Mouse (Mus musculus) liver, postnatal 0 days (tissue): ENCODE results near the gene Zfp791. TPM values are rescaled to one million over a fixed set of nuclear protein-coding genes. Genes with fewer than 3 reads are reported as not detected.
"Not testable (repeated sequence)": the region's sequence is repeated elsewhere in the genome, so short reads cannot be mapped to it uniquely, and the experiment has no call there.

Source experiments
- ATAC-seq: fragments of 200-750 bp; cut with Nextera tagmentation; 2 replicates; pipeline ENCODE4 v1.8.0; 2017; ENCODE audit warnings: mild to moderate bottlenecking, moderate library complexity
- DNase-seq: peaks from one replicate; pipeline ENCODE4 v3.0.0-alpha.2; 2016
- H3K27ac ChIP-seq: fragments of 300-500 bp; sonication (generic); 2 replicates; pipeline ENCODE4 v1.5.1; 2014; ENCODE audit warnings: antibody characterized with exemption, moderate library complexity, mild to moderate bottlenecking, low read depth
- H3K27me3 ChIP-seq: fragments of 300-500 bp; sonication (generic); 2 replicates; pipeline ENCODE4 v1.6.1; 2014; ENCODE audit warnings: low read length, control low read depth, mixed read lengths; ENCODE audit not compliant: insufficient read depth
- H3K36me3 ChIP-seq: fragments of 300-500 bp; sonication (generic); replicated peaks from 2 replicates; pipeline ENCODE4 v1.6.1; 2014; ENCODE audit warnings: mild to moderate bottlenecking, control low read depth, low read length, moderate library complexity, mixed read lengths; ENCODE audit not compliant: insufficient read depth
- H3K4me1 ChIP-seq: fragments of 300-500 bp; sonication (generic); 2 replicates; pipeline ENCODE4 v1.6.1; 2014; ENCODE audit warnings: antibody characterized with exemption, mild to moderate bottlenecking, control low read depth; ENCODE audit not compliant: insufficient read depth
- H3K4me2 ChIP-seq: fragments of 300-500 bp; sonication (generic); 2 replicates; pipeline ENCODE4 v1.6.1; 2014; ENCODE audit warnings: low read depth, mild to moderate bottlenecking, low read length, moderate library complexity, mixed read lengths
- H3K4me3 ChIP-seq: fragments of 300-500 bp; sonication (generic); 2 replicates; pipeline ENCODE4 v1.5.1; 2014; ENCODE audit warnings: low read depth, low read length
- H3K9ac ChIP-seq: fragments of 300-500 bp; sonication (generic); replicated peaks from 2 replicates; pipeline ENCODE4 v1.6.1; 2014; ENCODE audit warnings: mild to moderate bottlenecking, moderate library complexity
- H3K9me3 ChIP-seq: fragments of 300-500 bp; sonication (generic); 2 replicates; pipeline ENCODE4 v1.6.1; 2016; ENCODE audit warnings: mild to moderate bottlenecking, control low read depth, low read length, mixed read lengths
- CTCF ChIP-seq: sonication (generic); IDR thresholded peaks from 2 replicates; pipeline ENCODE4 v1.5.1; 2016; ENCODE audit warnings: antibody characterized with exemption, low read depth
- EP300 ChIP-seq: IDR thresholded peaks from 2 replicates; pipeline ENCODE4 v1.6.1; 2016; ENCODE audit warnings: antibody characterized with exemption, low read depth, mild to moderate bottlenecking
- WGBS: fragments of 180-500 bp; shearing (Covaris S2); extraction: QIAGEN DNeasy Blood & Tissue Kit; methylation state at CpG from one replicate; pipeline ENCODE4 v1.1.7; 2014; ENCODE audit not compliant: insufficient replicate concordance; 5-methylcytosine and 5-hydroxymethylcytosine counted together
- polyA plus RNA-seq: library from polyadenylated mRNA; unstranded; fragments of >200 nt; fragmentation: Nextera tagmentation; extraction: Ambion mirVana; gene quantifications from 2 replicates; pipeline ENCODE4 v1.2.1, GENCODE M21; 2015

Zfp791 gene
- polyA plus RNA-seq, 1 experiment from 2014 or later, result 5.2 TPM

DNA sequence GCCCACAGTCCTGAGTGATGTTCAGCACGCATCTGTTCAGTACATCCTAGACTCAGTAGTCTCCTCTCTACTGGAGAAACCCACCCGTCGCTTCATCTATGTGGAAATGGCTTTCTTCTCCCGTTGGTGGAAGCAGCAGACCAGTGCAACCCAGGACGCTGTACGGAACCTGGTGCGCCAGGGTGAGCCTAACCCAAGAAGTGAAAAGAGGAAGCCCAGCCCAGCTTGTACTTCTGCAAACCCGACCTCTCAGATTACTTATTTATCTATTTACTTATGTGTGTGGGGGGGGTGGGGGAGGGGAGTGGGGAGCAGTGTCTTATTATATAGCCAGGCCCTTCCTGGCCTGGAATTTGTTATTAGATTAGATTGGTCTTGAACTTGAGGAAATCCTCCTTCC is 38.3 kb downstream of the Zfp791 start:
- 39% methylated on average over 8 of the region's 8 CpGs for WGBS
- Histone ChIP-seq H3K9ac (peak overlapping the region; percentile 81; the same call in 1 of the 2 replicates), H3K36me3 (peaks cover 32% of the 10 kb centered on the region), H3K27me3 (no peaks in the 10 kb centered on the region), H3K4me1 (peaks cover 28% of the 10 kb centered on the region), H3K9me3 (no peaks in the 10 kb centered on the region), H3K4me2 (peak overlapping the region; percentile 97), H3K27ac (peak overlapping the region; percentile 64), H3K4me3 (peak overlapping the region; percentile 82)
- ATAC-seq, result no peak
- DNase-seq, result no peak
- TF ChIP-seq EP300, result no peak
- TF ChIP-seq CTCF, result no peak

DNA sequence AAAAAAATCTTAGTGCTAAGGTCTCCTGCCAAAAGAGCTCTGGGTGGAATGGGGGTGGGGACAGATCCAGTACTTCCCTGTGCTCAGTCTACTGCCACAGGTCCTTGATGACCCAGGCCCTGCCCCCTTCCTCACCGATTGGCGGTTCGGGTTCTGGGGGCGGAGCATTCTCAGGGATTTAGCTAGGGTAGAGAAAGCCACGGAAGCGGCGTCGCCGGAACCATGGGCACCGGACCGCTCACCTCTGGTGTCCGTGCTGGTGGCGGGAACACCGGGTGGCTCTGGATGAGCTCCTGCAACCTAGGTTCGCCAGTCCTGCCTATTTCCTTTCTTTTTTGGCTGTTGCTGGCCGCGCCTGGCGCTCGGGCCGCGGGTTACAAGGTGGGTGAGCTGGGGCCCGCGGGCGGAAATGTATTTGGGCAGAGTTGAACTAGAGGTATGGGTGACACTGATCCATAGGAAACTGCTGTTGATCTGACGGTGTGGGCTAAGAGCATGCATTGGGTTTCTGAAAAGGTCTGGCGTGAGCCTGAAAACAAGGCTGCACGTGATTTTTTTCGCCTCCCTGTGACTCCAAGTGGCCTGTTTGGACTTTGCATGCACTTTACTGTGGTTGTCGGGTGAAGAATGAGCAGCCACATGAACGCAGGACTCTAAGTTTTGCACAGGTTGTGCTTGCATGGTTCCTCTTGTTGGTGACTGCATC is 39.6 kb downstream of the Zfp791 start, which contains the start of gene Man2b1:
TSS of gene Man2b1 (plus strand) at position 163 of the 706 bp plus-strand sequence.
- Histone ChIP-seq H3K4me2 (peak within 1 kb of the TSS; percentile 97), H3K27ac (peak within 1 kb of the TSS; percentile 84), H3K36me3 (peaks cover 27% of the 10 kb centered on the region), H3K9me3 (no peaks in the 10 kb centered on the region), H3K9ac (peak within 1 kb of the TSS; percentile 81), H3K27me3 (no peaks in the 10 kb centered on the region), H3K4me3 (peak within 1 kb of the TSS; percentile 82), H3K4me1 (peaks cover 30% of the 10 kb centered on the region)
- peak; percentile 24; the same call in 1 of the 2 replicates for TF ChIP-seq CTCF
- TF ChIP-seq EP300, result no peak
- under 1% methylated on average over 30 of the region's 30 CpGs for WGBS
- ATAC-seq (peak; percentile 81), DNase-seq (peak; percentile 91)

DNA sequence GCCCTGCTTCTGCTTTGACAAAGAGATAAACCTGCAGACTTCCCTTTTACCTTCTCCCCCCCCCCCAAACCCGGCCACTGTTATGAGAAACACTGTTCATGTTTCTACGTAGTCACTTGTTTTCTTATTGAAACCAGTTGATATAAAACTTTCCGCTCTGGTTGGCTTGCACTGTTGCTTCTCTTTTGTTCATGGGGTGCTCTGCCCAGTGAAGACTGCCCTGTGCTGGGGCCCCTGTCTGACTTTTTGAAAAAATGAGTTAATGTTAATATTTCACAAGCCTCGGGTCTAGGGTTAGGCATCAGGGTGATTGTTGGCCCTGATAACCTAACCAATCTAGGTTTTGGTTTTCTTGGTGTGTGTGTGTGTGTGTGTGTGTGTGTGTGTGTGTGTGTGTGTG is 40.7 kb downstream of the Zfp791 start:
- H3K9me3 ChIP-seq, DNase-seq, ATAC-seq, H3K4me3 ChIP-seq, H3K27me3 ChIP-seq, H3K9ac ChIP-seq: not testable (repeated sequence)
- H3K36me3 ChIP-seq, result peaks cover 17% of the 10 kb centered on the region
- 40% methylated on average over 4 of the region's 4 CpGs for WGBS
- peak overlapping the region; percentile 97; the same call in 1 of the 2 replicates for H3K4me2 ChIP-seq
- H3K27ac ChIP-seq, result peak overlapping the region; percentile 84
- H3K4me1 ChIP-seq, result peaks cover 30% of the 10 kb centered on the region

DNA sequence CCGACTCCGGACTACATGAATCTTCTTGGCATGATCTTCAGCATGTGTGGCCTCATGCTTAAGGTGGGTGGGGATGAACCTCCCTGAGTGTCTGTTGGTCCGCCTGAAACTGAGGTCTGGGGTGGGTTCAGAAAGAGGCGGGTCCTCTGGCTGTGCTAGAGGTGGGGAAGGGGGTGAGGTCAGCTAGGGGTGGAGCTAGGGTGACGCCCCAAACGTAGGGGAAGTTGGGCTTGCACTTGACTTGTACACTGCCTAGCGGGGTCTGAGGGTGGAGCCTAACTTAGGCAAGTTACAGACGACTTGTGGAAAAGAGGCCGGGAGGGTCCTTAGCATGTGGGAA is 41.7 kb downstream of the Zfp791 start, which contains the start of gene Wdr83:
TSS of gene Wdr83 (minus strand) at position 91 of the 340 bp plus-strand sequence.
- Histone ChIP-seq H3K9ac (peak within 1 kb of the TSS; percentile 93), H3K27ac (peak within 1 kb of the TSS; percentile 84), H3K4me1 (peaks cover 30% of the 10 kb centered on the region), H3K27me3 (no peaks in the 10 kb centered on the region), H3K4me3 (peak within 1 kb of the TSS; percentile 92), H3K4me2 (peak within 1 kb of the TSS; percentile 97), H3K9me3 (no peaks in the 10 kb centered on the region), H3K36me3 (peaks cover 15% of the 10 kb centered on the region)
- DNase-seq (peak; percentile 78), ATAC-seq (peak; percentile 53)
- TF ChIP-seq EP300, result no peak
- TF ChIP-seq CTCF, result no peak
- 0% methylated on average over 9 of the region's 9 CpGs for WGBS

DNA sequence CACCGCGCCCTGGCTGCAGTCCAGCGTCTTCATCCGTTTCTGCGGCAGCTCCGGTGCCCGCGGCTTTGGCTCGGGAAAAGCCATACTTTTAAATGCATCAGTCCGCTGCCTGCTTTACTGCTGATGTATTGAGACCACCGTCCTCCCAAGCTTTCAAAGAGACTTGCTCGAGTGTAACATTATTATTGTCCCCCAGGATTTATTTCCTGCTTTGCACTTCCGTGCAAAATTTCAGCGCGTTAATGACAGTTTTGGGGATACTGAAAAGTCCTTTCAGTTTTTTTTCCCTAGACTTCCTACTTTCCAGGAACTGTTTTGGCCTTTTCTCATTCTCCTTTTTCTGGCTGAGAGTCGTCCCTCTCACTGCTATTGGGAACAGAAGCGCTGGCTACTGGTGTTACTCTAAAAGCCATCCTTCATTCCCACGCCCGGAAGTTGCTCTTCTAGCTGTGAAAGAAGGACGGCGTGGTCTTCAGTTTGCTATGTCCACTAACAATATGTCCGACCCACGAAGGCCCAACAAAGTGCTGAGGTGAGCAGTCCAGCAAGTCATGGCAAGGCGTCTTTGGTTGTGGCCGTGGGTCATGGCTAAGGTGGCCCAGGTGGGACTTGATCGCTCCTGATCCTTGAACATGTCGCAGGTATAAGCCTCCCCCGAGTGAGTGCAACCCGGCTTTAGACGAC is 42.2 kb downstream of the Zfp791 start, which contains the start of gene Wdr83os:
TSS of gene Wdr83os (plus strand) at position 209 of the 684 bp plus-strand sequence.
- H3K4me2 ChIP-seq, result peak within 1 kb of the TSS; percentile 95
- WGBS, result under 1% methylated on average over 30 of the region's 30 CpGs
- no peaks in the 10 kb centered on the region for H3K9me3 ChIP-seq
- peaks cover 30% of the 10 kb centered on the region for H3K4me1 ChIP-seq
- ATAC-seq, result peak; percentile 43
- peak within 1 kb of the TSS; percentile 84 for H3K27ac ChIP-seq
- peak within 1 kb of the TSS; percentile 92 for H3K4me3 ChIP-seq
- H3K9ac ChIP-seq, result peak within 1 kb of the TSS; percentile 93
- peaks cover 19% of the 10 kb centered on the region for H3K36me3 ChIP-seq
- DNase-seq, result peak; percentile 70
- TF ChIP-seq CTCF (no peak), EP300 (0 out of 2 replicates have a peak, but pooled peaks have one; percentile 19)
- H3K27me3 ChIP-seq, result no peaks in the 10 kb centered on the region

DNA sequence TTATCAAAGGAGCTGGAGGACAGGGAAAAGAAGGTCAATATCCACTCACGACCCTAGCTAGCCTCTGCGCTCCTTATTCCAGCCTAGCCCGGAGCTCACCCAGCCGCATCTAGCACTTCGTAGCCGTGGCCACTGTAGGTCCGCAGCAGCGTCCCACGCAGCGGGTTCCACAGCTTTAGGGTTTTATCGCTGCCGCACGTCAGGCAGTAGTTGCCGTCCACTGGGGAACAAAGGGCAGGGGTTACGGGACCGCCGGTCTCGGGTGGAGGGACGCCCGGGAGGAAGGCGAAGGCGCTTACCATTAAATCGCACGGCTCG is 42.7 kb downstream of the Zfp791 start:
- Histone ChIP-seq H3K4me2 (peak overlapping the region; percentile 95), H3K27ac (peak overlapping the region; percentile 84), H3K4me1 (peaks cover 30% of the 10 kb centered on the region), H3K36me3 (peaks cover 21% of the 10 kb centered on the region), H3K27me3 (no peaks in the 10 kb centered on the region), H3K9me3 (no peaks in the 10 kb centered on the region), H3K9ac (peak overlapping the region; percentile 93), H3K4me3 (peak overlapping the region; percentile 92)
- DNase-seq, result peak; percentile 66
- TF ChIP-seq EP300 (no peak), CTCF (no peak)
- no peak for ATAC-seq
- WGBS, result under 1% methylated on average over 25 of the region's 25 CpGs
